Mouse (Mus musculus): ENCODE results near the gene Zfp574.

DNA sequence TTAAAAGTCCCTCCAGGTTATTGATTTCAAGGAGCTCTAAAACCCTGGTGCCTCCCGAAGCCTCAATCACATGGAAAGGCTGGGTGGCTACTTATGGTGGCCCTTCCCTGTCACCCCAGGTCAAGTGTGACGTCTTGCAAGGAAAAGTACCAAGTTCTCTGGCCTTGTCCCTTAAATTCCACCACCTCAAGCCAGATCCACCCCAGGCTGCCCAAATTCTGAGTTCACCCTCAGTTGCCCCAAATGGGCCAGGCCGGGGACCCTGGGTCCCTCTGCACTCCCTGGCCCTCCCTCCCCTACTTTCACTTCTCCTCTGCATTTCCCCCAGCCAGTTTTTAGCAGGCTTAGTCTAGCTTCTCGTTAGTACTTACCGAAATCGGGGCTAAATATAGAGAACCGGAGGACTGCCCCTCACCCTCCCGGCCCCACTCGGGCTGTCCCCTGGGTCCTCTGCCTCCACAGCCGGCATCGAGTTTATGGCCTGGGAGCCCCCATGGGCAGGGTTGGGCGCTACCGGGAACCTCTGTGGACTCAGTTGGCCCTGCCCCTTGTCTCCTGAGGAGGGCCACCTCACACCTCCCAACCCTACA lies 57.1 kb downstream of the Zfp574 start:
- TF ChIP-seq CTCF (IDR thresholded peaks at IDR 0.05; ENCODE audit: insufficient read depth, low read length) (no peak), POLR2A (IDR thresholded peaks at IDR 0.05; ENCODE audit: borderline replicate concordance, extremely low read depth, low read depth, low read length) (no peak)

All from lung, adult 2 months (tissue).